Mouse (Mus musculus) lung, postnatal 0 days (tissue): ENCODE data around the gene Pip5kl1.

Experiments used
- CTCF ChIP-seq: IDR thresholded peaks from 2 replicates; pipeline ENCODE4 v1.5.1; 2016; ENCODE audit warnings: antibody characterized with exemption, mild to moderate bottlenecking
- EP300 ChIP-seq: IDR thresholded peaks from 2 replicates; pipeline ENCODE4 v1.6.1; 2016; ENCODE audit warnings: antibody characterized with exemption, mild to moderate bottlenecking, control low read depth

DNA sequence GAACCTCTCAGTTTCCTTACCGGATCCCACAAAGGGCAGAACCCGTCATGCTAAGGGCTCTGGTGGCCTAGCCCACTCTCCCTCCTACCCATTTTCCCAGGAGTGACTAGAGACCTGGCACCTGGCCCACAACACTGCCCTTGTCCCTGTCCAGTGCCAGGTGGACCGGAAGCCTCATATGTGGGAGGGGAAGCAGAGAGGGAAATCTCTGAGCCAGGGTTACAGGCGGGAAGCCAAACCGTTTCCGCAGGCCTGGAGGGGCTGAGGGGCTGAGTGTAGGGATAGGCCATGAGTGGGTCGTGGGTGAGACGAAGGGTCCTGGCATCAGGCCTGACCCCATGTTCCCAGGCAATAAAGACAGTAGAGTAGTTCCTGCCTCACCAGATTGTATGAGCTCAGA is 23.9 kb downstream of the Pip5kl1 start:
- TF ChIP-seq CTCF (no peak), EP300 (no peak)
